Mouse (Mus musculus): ENCODE measurements around the gene Ccz1.

DNA sequence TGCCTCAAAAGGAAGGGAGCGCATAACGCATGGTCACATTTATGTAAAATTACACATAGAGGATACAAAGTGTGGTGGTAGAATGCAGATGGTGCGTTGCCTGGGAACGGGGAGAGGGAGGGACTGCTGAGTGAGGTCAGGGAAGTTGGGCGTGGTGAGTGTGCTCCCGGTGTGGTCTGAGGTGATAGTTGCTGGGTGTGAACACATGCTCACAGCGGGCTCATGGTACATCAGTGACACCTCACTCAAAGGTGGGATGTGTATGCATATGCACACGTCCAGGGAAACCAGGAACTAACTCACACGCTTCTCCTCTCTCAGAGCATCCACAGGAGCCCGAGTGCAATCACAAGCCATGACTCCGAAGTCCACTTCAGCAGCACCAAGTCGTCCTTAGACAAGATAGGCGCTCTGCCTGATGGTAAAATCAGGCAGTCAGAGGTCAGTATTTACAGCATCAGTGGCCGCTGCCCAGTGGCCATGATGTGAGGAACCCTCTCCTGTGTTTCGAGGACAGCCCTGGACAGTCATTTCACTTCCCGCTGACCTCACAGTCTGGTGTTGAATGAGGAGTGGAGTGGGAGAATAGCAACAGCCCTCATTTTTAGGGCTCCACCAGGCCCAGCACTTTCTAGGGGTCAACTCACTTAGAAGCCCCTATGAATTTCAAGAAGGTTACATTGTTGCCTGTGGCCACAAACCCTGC lies 37.8 kb downstream of the Ccz1 start:
- TF ChIP-seq CTCF (IDR thresholded peaks at IDR 0.05; ENCODE audit: low read depth), result no peak
- no peak; the same call in 1 of the 2 replicates for TF ChIP-seq EP300 (IDR thresholded peaks at IDR 0.05; ENCODE audit: low read depth)
